Mouse (Mus musculus): ENCODE measurements around the gene Gdpd3. TPM values are rescaled to one million over a fixed set of nuclear protein-coding genes. Genes with fewer than 3 reads are reported as not detected.
"Not testable (repeated sequence)": the region's sequence is repeated elsewhere in the genome, so short reads cannot be mapped to it uniquely, and the experiment has no call there.

Gdpd3 gene
- total RNA-seq, 4 experiments from 2014 or later = 1.8 to 9.2 (median 5.6) TPM

GRCm38 (mm10) chr7:126760956-126761355 lies 5.2 kb upstream of the Gdpd3 start:
- peak; percentile 56 for DNase-seq

GRCm38 (mm10) chr7:126761529-126762067 lies 4.5 kb upstream of the Gdpd3 start:
- DNase-seq = no peak

GRCm38 (mm10) chr7:126762471-126763008 lies 3.6 kb upstream of the Gdpd3 start:
- DNase-seq = no peak

- no peak for DNase-seq
Measured at GRCm38 (mm10) chr7:126765540-126765939, 594 bp upstream of the Gdpd3 start.

- DNase-seq = no peak
Measured at GRCm38 (mm10) chr7:126767001-126767400, 867 bp downstream of the Gdpd3 start.

- DNase-seq = no peak
Measured at GRCm38 (mm10) chr7:126770784-126771183, 4.7 kb downstream of the Gdpd3 start.

GRCm38 (mm10) chr7:126773351-126773750 lies 7.2 kb downstream of the Gdpd3 start:
- DNase-seq = no peak

- DNase-seq = no peak
Measured at GRCm38 (mm10) chr7:126774463-126774862, 8.3 kb downstream of the Gdpd3 start.

- DNase-seq = no peak
Measured at GRCm38 (mm10) chr7:126775185-126775977, 9.2 kb downstream of the Gdpd3 start.

GRCm38 (mm10) chr7:126775978-126776234 lies 9.8 kb downstream of the Gdpd3 start:
- DNase-seq = no peak

GRCm38 (mm10) chr7:126776598-126777057 lies 10.5 kb downstream of the Gdpd3 start, which contains the start of gene Ypel3:
TSS of gene Ypel3 (plus strand) at chr7:126776955.
- DNase-seq = peak; percentile 96

GRCm38 (mm10) chr7:126777476-126777875 lies 11.3 kb downstream of the Gdpd3 start:
- no peak for DNase-seq

- no peak for DNase-seq
Measured at GRCm38 (mm10) chr7:126778147-126778546, 12.0 kb downstream of the Gdpd3 start.

- DNase-seq = not testable (repeated sequence)
Measured at GRCm38 (mm10) chr7:126779101-126779500, 13.0 kb downstream of the Gdpd3 start.

- DNase-seq = peak; percentile 80
Measured at GRCm38 (mm10) chr7:126779983-126780970, 14.1 kb downstream of the Gdpd3 start.

- DNase-seq = no peak
Measured at GRCm38 (mm10) chr7:126780971-126781635, 15.0 kb downstream of the Gdpd3 start, which contains the start of gene Tbx6. TSS of gene Tbx6 (plus strand) at chr7:126781483.

- DNase-seq = no peak
Measured at GRCm38 (mm10) chr7:126781661-126782370, 15.7 kb downstream of the Gdpd3 start.

GRCm38 (mm10) chr7:126782693-126783092 lies 16.6 kb downstream of the Gdpd3 start:
- no peak for DNase-seq

- DNase-seq = no peak
Measured at GRCm38 (mm10) chr7:126784469-126784868, 18.3 kb downstream of the Gdpd3 start.

- DNase-seq = no peak
Measured at GRCm38 (mm10) chr7:126785056-126785455, 18.9 kb downstream of the Gdpd3 start.

GRCm38 (mm10) chr7:126786142-126786541 lies 20.0 kb downstream of the Gdpd3 start:
- no peak for DNase-seq

Measured in adrenal gland, adult 8-10 months (tissue).